Mouse (Mus musculus) retina, postnatal 7 days (tissue): Measurements from ENCODE around the gene Galnt7.

Experiments
- DNase-seq: peaks from one replicate; pipeline ENCODE4 v3.0.0-alpha.2; 2012; ENCODE audit warnings: low read depth, low spot score

Gene Galnt7

DNA sequence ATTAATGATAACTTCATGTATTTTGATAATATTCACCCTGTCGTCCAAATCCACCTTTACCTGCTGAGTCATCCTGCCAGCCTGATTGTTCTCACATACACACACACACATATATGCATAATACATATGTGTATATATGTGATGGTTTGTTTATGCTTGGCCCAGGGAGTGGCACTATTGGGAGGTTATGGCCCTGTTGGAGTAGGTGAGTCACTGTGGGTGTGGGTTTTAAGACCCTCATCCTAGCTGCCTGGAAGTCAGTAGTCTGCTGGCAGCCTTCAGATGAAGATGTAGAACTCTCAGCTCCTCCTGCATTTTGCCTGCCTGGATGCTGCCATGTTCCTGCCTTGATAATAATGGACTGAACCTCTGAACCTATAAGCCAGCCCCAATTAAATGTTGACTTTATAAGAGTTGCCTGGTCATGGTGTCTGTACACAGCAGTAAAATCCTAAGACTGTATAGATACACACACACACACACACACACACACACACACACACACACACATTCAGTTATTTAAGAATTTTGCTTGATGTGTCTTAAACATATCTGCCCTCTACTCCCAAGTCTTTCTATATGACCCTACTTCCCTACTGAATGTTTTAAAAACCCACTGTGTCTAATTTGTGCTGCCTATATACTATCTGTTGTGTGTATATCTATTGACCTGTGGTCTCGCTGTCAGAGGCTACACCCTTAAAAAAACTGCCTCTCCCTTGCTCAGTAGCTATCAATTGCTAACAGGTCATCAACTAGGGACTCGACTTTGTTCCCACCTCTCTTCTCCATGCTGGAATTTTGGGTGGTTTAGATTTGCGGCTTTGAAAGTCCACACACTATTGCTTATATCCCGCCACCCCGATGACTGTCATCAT lies 23.8 kb downstream of the Galnt7 start:
- DNase-seq, result no peak

- no peak for DNase-seq
Observed at GRCm38 (mm10) chr8:57627946-57628786, 24.7 kb downstream of the Galnt7 start.

GRCm38 (mm10) chr8:57623955-57624354 lies 28.9 kb downstream of the Galnt7 start:
- no peak for DNase-seq

- DNase-seq, result no peak
Observed at GRCm38 (mm10) chr8:57623051-57623450, 29.8 kb downstream of the Galnt7 start.

DNA sequence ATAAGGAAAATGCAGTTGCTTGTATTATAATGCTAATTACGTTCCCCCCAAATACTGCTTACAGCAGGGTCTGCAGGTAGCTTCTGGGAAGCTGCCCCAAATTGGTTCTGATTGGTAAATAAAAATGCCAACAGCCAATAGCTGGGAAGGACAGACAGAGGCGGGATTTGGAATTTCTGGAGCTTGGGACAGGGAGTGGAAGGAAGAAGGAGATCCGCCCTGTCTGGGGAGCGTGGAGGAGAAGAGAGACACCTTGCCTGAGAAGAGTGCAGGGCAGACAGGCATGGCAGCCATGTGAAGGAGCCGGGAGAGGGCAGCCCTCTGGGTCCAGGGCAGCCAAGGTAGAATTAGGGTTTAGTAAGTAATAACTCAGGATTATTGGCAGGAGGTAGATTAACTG lies 35.9 kb downstream of the Galnt7 start:
- no peak for DNase-seq

DNA sequence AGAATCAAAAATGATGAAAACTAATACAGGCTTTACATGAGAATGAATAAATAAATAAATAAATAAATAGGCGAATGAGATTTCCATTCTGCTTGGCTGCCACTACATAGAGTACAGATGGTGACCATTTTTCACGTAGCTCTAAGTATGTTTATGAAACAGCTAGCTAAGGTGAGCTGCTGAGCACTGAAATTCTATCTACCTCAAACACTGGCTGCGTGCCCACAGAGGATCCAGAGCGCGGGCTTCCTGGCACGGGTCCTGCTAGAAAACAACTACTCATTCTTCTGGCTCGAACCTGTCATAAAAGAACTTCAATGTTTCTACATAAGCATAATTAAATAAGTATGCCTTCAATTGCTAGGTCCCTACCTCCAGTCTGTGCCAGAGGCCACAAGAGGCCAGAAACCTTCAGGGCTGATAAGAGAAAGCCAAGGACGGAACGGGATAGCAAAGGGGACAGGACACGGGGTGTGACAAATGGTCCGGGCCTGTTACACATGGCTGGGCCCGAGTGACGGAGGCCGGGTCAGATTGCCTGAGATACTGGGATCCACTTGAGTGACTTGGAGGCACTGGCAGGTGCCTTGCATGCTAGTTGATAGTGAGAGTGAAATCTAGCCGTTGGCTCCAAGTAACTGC lies 37.7 kb downstream of the Galnt7 start:
- no peak for DNase-seq

- DNase-seq, result no peak
Observed at GRCm38 (mm10) chr8:57611419-57611977, 41.3 kb downstream of the Galnt7 start.

- DNase-seq, result no peak
Observed at GRCm38 (mm10) chr8:57610706-57611418, 42.0 kb downstream of the Galnt7 start.

DNA sequence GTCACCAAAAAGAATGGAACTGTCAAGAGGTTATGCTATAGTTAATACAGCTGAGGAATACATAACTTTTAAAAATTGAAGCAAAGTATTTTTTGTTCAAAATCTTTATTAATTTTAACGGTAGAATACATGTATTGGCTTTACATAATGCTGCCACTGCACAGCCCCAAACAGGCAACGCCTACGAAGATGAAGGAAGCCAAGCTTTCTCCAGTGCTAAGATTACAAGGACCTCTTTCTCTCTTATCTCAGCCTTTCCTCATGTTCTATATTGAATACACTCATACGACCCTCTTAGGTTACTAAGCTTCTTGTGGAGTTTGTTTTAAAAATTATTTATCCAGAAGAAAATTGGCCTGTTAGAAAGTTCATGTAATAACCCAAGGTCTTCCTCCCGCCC lies 50.3 kb downstream of the Galnt7 start:
- DNase-seq, result no peak

GRCm38 (mm10) chr8:57601987-57602418 lies 50.8 kb downstream of the Galnt7 start:
- peak; percentile 11 for DNase-seq

- no peak for DNase-seq
Observed at GRCm38 (mm10) chr8:57599813-57600555, 52.8 kb downstream of the Galnt7 start.

GRCm38 (mm10) chr8:57595853-57596252 lies 57.0 kb downstream of the Galnt7 start:
- no peak for DNase-seq

- no peak for DNase-seq
Observed at GRCm38 (mm10) chr8:57594175-57594885, 58.5 kb downstream of the Galnt7 start.

DNA sequence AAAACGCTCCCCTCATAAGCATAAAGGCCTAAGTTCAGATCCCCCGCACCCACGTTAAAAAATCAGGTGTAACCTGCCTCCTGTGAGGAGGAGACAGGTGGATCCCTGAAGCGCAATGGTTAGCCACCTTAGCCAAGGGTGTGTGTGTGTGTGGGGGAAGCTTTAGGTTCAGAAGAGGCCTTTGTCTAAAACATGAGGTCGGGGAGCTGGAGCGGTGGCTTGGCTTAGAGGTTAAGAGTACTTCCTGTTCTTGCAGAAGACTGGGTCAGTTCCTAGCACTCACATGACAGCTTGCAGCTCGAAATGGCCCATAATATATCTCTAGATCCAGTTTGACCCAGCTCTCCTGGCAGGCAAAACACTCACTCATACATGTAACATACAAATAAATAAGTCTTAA lies 60.2 kb downstream of the Galnt7 start:
- DNase-seq, result no peak

GRCm38 (mm10) chr8:57591681-57592080 lies 61.2 kb downstream of the Galnt7 start:
- no peak for DNase-seq

DNA sequence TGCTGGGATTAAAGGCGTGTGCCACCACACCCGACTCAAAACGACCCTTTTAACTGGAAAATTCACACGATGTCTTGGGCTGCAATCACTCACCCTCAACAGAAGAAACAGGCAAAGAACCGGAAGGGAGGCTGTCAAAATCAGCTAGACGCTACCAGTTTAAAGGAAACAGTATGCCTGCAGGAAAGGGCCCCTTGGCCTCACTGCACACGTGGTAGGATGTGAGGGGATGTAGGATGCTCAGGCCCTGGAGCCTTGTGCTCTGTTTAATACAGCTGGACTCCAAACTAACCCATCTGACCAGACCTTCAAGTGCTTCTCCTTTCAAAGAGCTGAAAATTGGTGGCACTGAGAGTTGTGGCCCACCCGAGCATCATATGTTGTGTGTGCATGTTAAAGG lies 62.8 kb downstream of the Galnt7 start:
- DNase-seq, result no peak

DNA sequence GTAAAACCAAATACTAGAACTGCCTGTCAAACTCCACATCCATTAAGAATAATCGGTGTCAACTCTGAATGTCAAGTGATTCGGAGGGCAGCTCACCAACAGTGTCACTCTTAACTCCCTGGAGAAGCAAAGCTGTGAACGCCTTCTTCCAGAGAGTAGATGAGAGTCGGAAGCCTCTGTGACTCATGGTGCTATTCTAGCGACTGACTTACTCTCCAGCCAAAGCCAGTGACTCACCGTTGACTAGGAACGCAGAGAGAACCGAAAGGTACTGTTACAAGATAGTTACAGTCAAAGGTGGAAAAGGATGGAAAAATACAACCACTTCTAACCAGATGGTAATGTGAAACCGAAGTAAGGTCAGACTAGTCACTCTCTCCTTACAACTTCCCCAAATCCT lies 63.7 kb downstream of the Galnt7 start:
- DNase-seq, result no peak

DNA sequence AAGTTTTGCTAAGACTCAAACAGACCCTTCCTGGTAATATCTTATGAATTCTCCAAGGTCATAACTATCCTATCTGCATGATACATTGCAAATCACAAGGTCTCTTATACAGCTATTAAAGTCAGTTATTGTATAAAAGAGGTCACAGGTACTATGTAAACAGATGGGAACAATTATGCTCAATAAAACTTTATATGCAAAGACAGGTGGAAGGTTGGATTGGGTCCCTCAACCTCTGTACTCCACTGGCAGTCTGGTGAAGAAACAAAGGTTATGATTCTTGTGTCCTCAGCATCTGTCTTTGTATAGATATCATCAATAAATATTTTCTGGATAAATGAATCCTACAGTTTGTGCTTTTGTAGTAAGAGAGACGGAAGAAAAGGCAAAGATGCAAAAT lies 64.2 kb downstream of the Galnt7 start:
- no peak for DNase-seq

DNA sequence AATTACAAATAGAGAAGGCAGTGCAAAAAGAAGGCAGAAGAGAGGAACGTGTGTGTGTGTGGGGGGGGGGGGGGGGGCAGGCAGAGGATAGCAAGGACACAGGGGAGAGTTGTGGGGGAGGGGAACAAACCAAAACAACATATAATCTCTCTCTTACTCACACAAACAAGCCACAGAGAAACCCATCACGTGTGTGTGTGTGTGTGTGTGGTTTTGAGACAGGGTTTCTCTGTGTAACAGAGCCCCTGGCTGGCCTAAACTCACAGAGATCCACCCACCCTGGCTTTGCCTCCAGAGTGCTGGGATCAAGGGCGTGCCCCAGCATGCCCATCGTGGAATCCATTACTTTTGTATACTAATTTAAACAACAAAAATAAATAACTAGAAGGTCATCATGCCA lies 66.2 kb downstream of the Galnt7 start:
- no peak for DNase-seq

DNA sequence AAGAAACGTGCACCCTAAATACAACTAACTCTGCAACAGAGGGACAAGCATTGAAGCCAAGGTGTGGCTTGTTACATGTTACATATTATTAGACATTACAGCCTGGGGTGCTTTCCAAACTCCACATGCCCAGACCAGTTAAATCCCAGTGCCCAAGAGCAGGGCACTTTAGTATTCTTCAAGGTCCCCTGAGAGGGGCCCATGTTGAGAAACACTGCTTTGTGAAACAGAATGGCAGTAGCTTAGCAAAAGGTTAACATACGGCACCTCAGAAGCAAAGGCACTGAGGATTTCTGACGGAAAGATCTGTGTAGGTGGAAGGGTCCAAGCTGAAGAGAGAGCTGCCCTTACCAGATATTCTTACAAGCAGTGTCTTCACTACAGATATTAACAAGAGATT lies 67.0 kb downstream of the Galnt7 start:
- no peak for DNase-seq
